Mouse (Mus musculus): Measurements from ENCODE around the gene Anks1b. TPM values are rescaled to one million over a fixed set of nuclear protein-coding genes. Genes with fewer than 3 reads are reported as not detected.

Gene Anks1b
- polyA plus RNA-seq, 1 experiment from 2014 or later, result 3.7 TPM

DNA sequence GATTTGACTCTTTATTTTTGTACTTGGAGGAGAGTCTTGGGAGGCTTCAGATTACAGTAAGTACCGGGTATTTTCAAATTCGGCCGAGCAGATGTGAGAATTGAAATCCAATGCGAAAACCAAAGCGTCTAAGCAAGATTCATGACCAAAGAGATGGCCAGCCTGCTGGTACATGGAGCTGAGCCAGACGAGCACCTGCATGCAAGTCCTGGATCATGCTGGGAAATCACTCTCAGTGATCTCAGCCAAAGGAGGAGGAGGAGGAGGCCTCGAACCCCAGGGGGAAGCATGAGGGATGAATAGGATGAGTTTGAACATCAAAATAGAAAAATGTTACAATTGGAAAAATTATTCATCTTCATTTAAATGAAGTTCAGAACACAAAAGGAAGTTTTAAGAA lies 1087.1 kb downstream of the Anks1b start:
- Histone ChIP-seq H3K27ac (ENCODE audit: low read depth, low read length) (no peak overlapping the region), H3K4me1 (ENCODE audit: control insufficient read depth, insufficient read depth, low read length) (peaks cover 3% of the 10 kb centered on the region; the same call in 1 of the 2 replicates), H3K36me3 (ENCODE audit: control insufficient read depth, insufficient read depth, low read length) (no peaks in the 10 kb centered on the region), H3K4me2 (no peak overlapping the region), H3K9ac (ENCODE audit: low read length) (no peak overlapping the region), H3K9me3 (ENCODE audit: control insufficient read depth, low read length) (no peaks in the 10 kb centered on the region), H3K27me3 (ENCODE audit: control insufficient read depth, insufficient read depth, low read length) (no peaks in the 10 kb centered on the region; the same call in 1 of the 2 replicates), H3K4me3 (ENCODE audit: low read depth, low read length) (no peak overlapping the region)
- no peak for ATAC-seq (ENCODE audit: low FRiP score)
- peak; percentile 64 for DNase-seq (ENCODE audit: low spot score, missing footprints)
- WGBS, result 80% methylated on average over 7 of the region's 7 CpGs

DNA sequence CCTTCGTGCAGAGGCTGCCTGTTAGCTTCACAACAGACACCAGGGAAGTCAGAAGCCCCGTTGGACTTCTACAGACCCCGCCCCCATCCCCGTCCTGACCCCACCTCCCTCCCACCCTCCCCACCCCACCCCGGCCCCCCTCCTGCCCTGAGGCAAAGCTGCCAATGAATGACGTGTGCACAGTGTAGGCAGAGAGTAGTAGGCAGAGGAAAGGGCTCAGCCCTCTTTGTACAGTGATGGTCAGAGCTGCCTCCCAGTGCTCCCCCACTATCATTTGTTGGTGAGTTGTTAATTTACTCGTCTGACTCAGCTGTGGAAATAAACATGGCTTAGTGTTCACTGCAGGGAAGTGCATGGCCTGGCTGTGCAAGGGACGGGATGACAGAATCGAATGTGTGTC lies 1091.2 kb downstream of the Anks1b start:
- ATAC-seq (ENCODE audit: low FRiP score) (peak; percentile 38; the same call in 1 of the 2 replicates), DNase-seq (ENCODE audit: low spot score, missing footprints) (no peak)
- Histone ChIP-seq H3K9ac (ENCODE audit: low read length) (no peak overlapping the region), H3K4me2 (no peak overlapping the region), H3K4me3 (ENCODE audit: low read depth, low read length) (no peak overlapping the region), H3K27me3 (ENCODE audit: control insufficient read depth, insufficient read depth, low read length) (peaks cover 17% of the 10 kb centered on the region), H3K9me3 (ENCODE audit: control insufficient read depth, low read length) (no peaks in the 10 kb centered on the region), H3K4me1 (ENCODE audit: control insufficient read depth, insufficient read depth, low read length) (peaks cover 3% of the 10 kb centered on the region; the same call in 1 of the 2 replicates), H3K36me3 (ENCODE audit: control insufficient read depth, insufficient read depth, low read length) (no peaks in the 10 kb centered on the region), H3K27ac (ENCODE audit: low read depth, low read length) (no peak overlapping the region)
- 25% methylated on average over 9 of the region's 9 CpGs for WGBS

DNA sequence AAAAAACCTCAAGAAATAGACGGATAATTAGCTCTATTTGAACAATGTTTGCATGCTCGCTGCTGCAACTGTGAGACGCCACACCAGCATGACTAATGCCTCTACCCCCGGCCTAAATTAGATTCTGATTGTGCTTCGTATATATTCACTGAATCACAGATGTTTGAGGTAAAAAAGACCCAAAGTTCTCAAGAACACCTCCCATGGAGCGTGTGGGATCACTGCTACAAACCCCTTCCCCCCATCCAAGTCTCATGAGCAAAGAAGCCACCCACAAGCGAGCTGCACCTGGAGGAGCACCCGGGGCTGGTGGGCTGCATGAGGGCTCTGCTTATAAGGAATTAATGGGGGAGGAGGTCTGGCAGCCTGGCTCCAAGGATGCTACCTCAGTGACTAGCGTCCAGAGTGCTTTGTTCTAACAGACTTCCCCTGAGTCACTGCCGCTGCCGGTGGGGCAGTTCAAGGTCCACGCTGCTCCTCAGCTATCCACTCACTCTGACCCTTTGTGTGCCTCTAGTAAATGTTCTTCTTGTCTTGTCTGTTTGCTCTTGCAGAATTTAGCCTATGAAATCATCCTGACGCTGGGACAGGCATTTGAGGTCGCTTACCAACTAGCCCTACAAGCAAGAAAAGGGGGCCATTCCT lies 1092.5 kb downstream of the Anks1b start:
- Histone ChIP-seq H3K4me2 (no peak overlapping the region), H3K4me3 (ENCODE audit: low read depth, low read length) (no peak overlapping the region), H3K9me3 (ENCODE audit: control insufficient read depth, low read length) (no peaks in the 10 kb centered on the region), H3K36me3 (ENCODE audit: control insufficient read depth, insufficient read depth, low read length) (no peaks in the 10 kb centered on the region), H3K4me1 (ENCODE audit: control insufficient read depth, insufficient read depth, low read length) (peaks cover 6% of the 10 kb centered on the region), H3K27ac (ENCODE audit: low read depth, low read length) (no peak overlapping the region), H3K9ac (ENCODE audit: low read length) (no peak overlapping the region), H3K27me3 (ENCODE audit: control insufficient read depth, insufficient read depth, low read length) (peaks cover 27% of the 10 kb centered on the region)
- 63% methylated on average over 14 of the region's 14 CpGs for WGBS
- peak; percentile 80 for DNase-seq (ENCODE audit: low spot score, missing footprints)
- ATAC-seq (ENCODE audit: low FRiP score), result no peak

DNA sequence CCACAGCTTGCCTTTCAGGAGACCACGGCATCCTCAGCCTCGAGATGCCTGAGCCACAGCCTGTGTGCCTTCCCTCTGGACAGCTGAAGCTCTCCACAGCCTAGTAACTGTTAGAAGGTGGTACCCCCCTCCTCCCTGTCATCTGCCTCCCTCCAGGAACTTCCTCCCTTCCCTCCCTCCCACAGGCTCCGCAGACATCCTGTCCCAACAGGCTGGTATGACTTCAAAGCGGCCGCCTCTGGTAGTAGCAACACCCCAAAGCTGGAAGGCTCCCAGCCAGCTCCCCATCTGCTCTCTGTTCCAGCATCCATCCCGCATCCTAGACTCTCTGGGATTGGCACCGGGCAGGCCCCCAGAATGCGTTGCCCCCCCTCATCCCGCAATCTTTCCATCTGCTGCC lies 1093.5 kb downstream of the Anks1b start:
- ATAC-seq (ENCODE audit: low FRiP score), result no peak
- no peaks in the 10 kb centered on the region for H3K36me3 ChIP-seq (ENCODE audit: control insufficient read depth, insufficient read depth, low read length)
- no peak overlapping the region for H3K4me2 ChIP-seq
- no peaks in the 10 kb centered on the region for H3K9me3 ChIP-seq (ENCODE audit: control insufficient read depth, low read length)
- H3K27me3 ChIP-seq (ENCODE audit: control insufficient read depth, insufficient read depth, low read length), result peaks cover 27% of the 10 kb centered on the region
- no peak overlapping the region for H3K9ac ChIP-seq (ENCODE audit: low read length)
- no peak overlapping the region for H3K4me3 ChIP-seq (ENCODE audit: low read depth, low read length)
- peak; percentile 85 for DNase-seq (ENCODE audit: low spot score, missing footprints)
- H3K27ac ChIP-seq (ENCODE audit: low read depth, low read length), result no peak overlapping the region
- peaks cover 6% of the 10 kb centered on the region for H3K4me1 ChIP-seq (ENCODE audit: control insufficient read depth, insufficient read depth, low read length)
- WGBS, result 25% methylated on average over 9 of the region's 9 CpGs

DNA sequence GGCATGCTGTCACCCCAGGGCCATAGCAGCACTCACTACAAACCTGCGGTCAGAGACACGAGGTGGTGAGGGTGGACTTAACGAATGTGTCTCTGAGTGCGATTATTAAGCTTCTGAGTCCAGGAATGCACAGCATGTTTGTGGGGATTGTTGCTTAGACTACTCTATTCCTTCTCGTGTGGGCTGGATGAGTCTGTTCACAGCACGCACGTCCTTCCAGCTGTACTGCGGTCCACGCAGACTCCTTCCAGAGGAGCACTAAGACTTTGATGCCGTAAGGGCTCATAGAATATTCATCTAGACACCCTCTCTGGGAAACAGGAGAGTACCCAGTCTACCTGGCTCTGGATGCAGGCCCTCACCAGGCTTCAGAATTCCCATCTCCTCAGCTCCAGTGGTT lies 1094.9 kb downstream of the Anks1b start:
- H3K27me3 ChIP-seq (ENCODE audit: control insufficient read depth, insufficient read depth, low read length), result peaks cover 27% of the 10 kb centered on the region
- no peak for DNase-seq (ENCODE audit: low spot score, missing footprints)
- peaks cover 6% of the 10 kb centered on the region for H3K4me1 ChIP-seq (ENCODE audit: control insufficient read depth, insufficient read depth, low read length)
- H3K4me3 ChIP-seq (ENCODE audit: low read depth, low read length), result no peak overlapping the region
- no peak overlapping the region for H3K4me2 ChIP-seq
- H3K36me3 ChIP-seq (ENCODE audit: control insufficient read depth, insufficient read depth, low read length), result no peaks in the 10 kb centered on the region
- H3K9ac ChIP-seq (ENCODE audit: low read length), result no peak overlapping the region
- no peak for ATAC-seq (ENCODE audit: low FRiP score)
- WGBS, result 88% methylated on average over 10 of the region's 10 CpGs
- H3K27ac ChIP-seq (ENCODE audit: low read depth, low read length), result no peak overlapping the region
- H3K9me3 ChIP-seq (ENCODE audit: control insufficient read depth, low read length), result no peaks in the 10 kb centered on the region

- peaks cover 4% of the 10 kb centered on the region for H3K4me1 ChIP-seq (ENCODE audit: control insufficient read depth, insufficient read depth, low read length)
- no peak overlapping the region for H3K27ac ChIP-seq (ENCODE audit: low read depth, low read length)
- no peaks in the 10 kb centered on the region for H3K36me3 ChIP-seq (ENCODE audit: control insufficient read depth, insufficient read depth, low read length)
- H3K4me2 ChIP-seq, result peak overlapping the region; percentile 91
- peak overlapping the region; percentile 43 for H3K4me3 ChIP-seq (ENCODE audit: low read depth, low read length)
- DNase-seq (ENCODE audit: low spot score, missing footprints) (peak; percentile 94), ATAC-seq (ENCODE audit: low FRiP score) (peak; percentile 66)
- H3K9me3 ChIP-seq (ENCODE audit: control insufficient read depth, low read length), result no peaks in the 10 kb centered on the region
- 1% methylated on average over 72 of the region's 72 CpGs for WGBS
- H3K27me3 ChIP-seq (ENCODE audit: control insufficient read depth, insufficient read depth, low read length), result peaks cover 27% of the 10 kb centered on the region
- H3K9ac ChIP-seq (ENCODE audit: low read length), result peak overlapping the region; percentile 52
These were observed 1096.3 kb downstream of the Anks1b start for GRCm38 (mm10) chr10:90969355-90970174.

GRCm38 (mm10) chr10:90970560-90970959 lies 1097.3 kb downstream of the Anks1b start:
- Histone ChIP-seq H3K27me3 (ENCODE audit: control insufficient read depth, insufficient read depth, low read length) (peaks cover 27% of the 10 kb centered on the region), H3K4me1 (ENCODE audit: control insufficient read depth, insufficient read depth, low read length) (peaks cover 3% of the 10 kb centered on the region; the same call in 1 of the 2 replicates), H3K9me3 (ENCODE audit: control insufficient read depth, low read length) (no peaks in the 10 kb centered on the region), H3K9ac (ENCODE audit: low read length) (no peak overlapping the region), H3K27ac (ENCODE audit: low read depth, low read length) (no peak overlapping the region), H3K36me3 (ENCODE audit: control insufficient read depth, insufficient read depth, low read length) (no peaks in the 10 kb centered on the region), H3K4me3 (ENCODE audit: low read depth, low read length) (no peak overlapping the region), H3K4me2 (no peak overlapping the region)
- WGBS, result 40% methylated on average over 4 of the region's 4 CpGs
- no peak for ATAC-seq (ENCODE audit: low FRiP score)
- peak; percentile 87 for DNase-seq (ENCODE audit: low spot score, missing footprints)

GRCm38 (mm10) chr10:90974084-90974483 lies 1100.8 kb downstream of the Anks1b start:
- peaks cover 3% of the 10 kb centered on the region; the same call in 1 of the 2 replicates for H3K4me1 ChIP-seq (ENCODE audit: control insufficient read depth, insufficient read depth, low read length)
- H3K9me3 ChIP-seq (ENCODE audit: control insufficient read depth, low read length), result no peaks in the 10 kb centered on the region
- H3K4me2 ChIP-seq, result no peak overlapping the region
- H3K4me3 ChIP-seq (ENCODE audit: low read depth, low read length), result no peak overlapping the region
- H3K9ac ChIP-seq (ENCODE audit: low read length), result no peak overlapping the region
- WGBS, result 75% methylated on average over 2 of the region's 2 CpGs
- no peak for ATAC-seq (ENCODE audit: low FRiP score)
- DNase-seq (ENCODE audit: low spot score, missing footprints), result peak; percentile 2
- peaks cover 14% of the 10 kb centered on the region for H3K27me3 ChIP-seq (ENCODE audit: control insufficient read depth, insufficient read depth, low read length)
- H3K27ac ChIP-seq (ENCODE audit: low read depth, low read length), result no peak overlapping the region
- no peaks in the 10 kb centered on the region for H3K36me3 ChIP-seq (ENCODE audit: control insufficient read depth, insufficient read depth, low read length)

DNA sequence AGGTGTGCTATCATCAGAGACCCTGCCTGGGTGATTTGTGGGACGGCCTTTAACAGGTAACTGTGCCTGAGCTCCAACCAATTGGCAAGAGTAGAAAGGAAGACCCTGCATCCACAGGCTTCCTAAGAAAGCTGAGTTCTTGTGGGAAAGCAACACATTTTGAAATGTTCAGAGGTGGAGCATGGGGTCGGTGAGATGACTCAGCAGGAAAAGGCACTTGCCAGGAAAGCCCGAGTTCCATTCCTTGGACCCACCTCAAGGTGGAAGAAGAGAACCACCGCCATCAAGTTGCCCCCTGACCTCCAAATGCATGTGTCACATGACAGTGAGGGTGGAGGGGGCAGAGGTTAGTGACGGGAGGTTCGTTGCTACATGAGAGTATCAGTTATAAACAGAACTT lies 1101.2 kb downstream of the Anks1b start:
- ATAC-seq (ENCODE audit: low FRiP score) (no peak), DNase-seq (ENCODE audit: low spot score, missing footprints) (peak; percentile 73)
- Histone ChIP-seq H3K9me3 (ENCODE audit: control insufficient read depth, low read length) (no peaks in the 10 kb centered on the region), H3K4me1 (ENCODE audit: control insufficient read depth, insufficient read depth, low read length) (peaks cover 3% of the 10 kb centered on the region; the same call in 1 of the 2 replicates), H3K9ac (ENCODE audit: low read length) (no peak overlapping the region), H3K4me2 (no peak overlapping the region), H3K27ac (ENCODE audit: low read depth, low read length) (no peak overlapping the region), H3K4me3 (ENCODE audit: low read depth, low read length) (no peak overlapping the region), H3K36me3 (ENCODE audit: control insufficient read depth, insufficient read depth, low read length) (no peaks in the 10 kb centered on the region), H3K27me3 (ENCODE audit: control insufficient read depth, insufficient read depth, low read length) (peaks cover 10% of the 10 kb centered on the region)
- WGBS, result 89% methylated on average over 6 of the region's 6 CpGs

Measured in midbrain, embryonic 11.5 days (tissue).